Mouse (Mus musculus) CH12F3 (cell line): ENCODE measurements around the gene Haao.
"Not testable (repeated sequence)": the region's sequence is repeated elsewhere in the genome, so short reads cannot be mapped to it uniquely, and the experiment has no call there.

Experiments
- in situ Hi-C: fragments of 300-500 bp; cut with MboI; formaldehyde crosslinking; loops from 2 replicates; pipeline ENCODE4 v1.14.3; 2020; ENCODE audit warnings: low sequenced_read_pairs

Haao gene

DNA sequence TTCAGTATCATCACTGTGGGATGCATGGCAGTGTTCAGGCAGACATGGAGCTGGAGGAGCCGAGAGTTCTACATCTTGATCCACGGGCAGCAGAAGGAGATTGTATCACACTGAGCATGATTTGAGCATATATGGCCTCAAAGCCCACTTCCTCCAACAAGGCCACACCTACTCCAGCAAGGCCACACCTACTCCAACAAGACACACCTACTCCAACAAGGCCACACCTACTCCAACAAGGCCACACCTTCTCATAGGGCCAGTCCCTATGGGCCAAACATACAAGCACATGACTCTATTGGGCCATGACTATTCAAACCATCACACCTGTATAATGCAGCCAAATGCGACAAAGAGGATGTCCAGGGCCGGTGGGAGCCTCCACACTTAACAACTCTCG is 23.6 kb upstream of the Haao start:
- in situ Hi-C loops, result no loop called here

DNA sequence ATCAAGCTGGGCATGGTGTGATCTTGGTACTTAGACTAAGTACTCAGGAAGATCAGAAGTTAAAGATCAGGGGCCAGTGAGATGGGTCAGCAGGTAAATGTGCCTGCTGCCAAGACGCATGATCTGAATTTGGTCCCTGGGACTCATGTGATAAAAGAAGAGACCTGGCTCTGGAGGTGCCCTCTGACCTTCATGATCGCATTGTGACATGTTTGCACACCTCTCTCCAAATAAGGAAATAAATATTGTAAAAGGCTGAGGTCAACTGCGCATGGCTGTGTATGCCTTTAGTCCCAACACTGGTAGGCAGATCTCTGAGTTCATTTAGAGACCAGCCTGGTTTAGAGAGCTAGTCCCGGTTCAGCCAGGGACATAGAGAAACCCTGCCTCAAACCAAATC is 22.6 kb upstream of the Haao start:
- in situ Hi-C loops, result no loop called here

DNA sequence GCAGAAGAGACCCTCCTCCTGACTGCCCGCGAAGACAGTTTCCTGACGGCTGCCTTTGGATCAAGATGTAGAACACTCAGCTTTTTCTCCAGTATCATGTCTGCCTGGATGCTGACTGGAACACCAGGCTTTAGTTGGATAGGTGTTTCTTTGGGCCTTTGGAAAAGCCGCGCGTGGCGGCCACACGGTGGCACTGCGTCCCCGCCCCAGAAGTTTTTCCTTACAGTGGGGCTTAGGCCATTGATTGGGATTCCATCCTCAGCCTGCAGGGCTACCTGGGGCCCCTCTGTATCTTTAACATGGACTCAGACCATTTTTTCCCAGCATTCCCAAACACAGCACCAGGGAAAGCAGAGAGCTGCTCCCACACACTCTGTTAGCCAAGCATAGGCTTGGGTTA is 18.8 kb upstream of the Haao start:
- in situ Hi-C loops, result no loop called here

DNA sequence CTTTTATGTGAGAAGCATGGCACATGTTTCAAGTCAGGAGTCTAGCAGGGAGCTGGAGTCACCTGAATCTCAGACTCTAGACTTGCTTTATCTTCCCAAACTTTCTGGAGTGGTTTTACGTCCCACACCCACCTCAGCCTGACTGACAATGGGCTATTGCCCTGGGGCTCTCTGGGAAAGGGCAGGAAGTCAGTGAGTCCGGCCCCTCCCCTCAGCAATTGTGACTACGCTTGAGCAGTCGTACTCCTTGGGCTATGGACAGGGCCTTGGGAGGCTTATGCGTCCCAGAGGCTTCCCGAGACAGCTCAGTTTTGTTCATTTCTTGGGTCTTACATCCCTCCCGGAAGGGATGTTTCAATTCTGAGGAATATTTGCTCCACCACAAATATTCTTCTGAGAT is 17.6 kb upstream of the Haao start:
- in situ Hi-C loops, result no loop called here

- in situ Hi-C loops, result no loop called here
Observed at GRCm38 (mm10) chr17:83862134-83862881, 14.5 kb upstream of the Haao start.

DNA sequence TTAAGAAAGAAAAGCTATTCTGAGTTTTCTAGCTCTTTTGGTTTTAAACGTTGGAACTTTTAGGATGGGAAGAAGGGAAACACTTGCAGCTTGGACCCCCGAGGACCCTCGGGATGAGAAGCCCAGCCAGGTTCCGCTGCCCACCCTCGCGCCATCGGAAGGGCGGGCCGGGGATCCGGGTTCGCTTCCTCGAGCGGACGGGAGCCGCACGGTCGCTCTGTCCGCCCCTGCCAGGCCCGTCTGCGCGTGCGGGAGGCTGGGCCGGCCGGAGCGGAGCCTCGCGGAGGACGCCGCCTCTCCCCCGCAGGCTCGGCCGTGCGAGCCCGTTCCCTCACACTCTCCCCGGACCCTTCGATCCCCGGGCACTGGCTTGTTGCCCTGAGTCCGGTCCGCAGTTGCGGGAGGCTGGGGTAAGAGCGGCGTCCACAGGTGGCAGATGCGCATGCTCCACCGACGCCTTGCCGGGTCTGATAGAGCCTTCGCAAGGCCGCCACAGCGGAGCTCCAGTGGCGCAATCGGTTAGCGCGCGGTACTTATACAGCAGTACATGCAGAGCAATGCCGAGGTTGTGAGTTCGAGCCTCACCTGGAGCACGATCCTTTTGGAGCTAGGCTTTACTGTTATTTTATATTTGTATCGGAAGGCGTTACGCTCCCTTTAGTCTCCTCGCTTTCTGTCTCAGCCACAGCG is 13.8 kb upstream of the Haao start:
- in situ Hi-C loops, result no loop called here

GRCm38 (mm10) chr17:83860968-83861367 is 13.2 kb upstream of the Haao start:
- in situ Hi-C loops, result not testable (repeated sequence)

DNA sequence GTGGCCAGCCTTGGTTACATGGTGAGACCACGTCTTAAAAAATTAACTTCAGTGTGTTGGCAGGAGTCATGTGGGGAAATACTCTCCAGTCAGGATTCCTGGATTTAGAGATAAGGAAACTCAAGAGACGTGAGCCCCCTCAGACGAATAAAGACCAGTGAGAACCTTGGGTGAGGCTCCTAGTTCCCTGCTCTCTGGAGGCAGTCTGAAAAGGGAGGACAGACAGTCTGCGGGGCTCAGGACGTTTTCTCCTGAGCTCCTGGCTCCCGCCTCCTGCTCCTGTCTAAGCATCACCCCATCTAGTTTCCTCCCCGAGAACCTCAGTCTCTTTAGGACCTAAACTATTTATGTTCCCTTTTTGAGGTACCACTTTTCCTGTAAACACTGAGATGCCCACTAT is 12.5 kb upstream of the Haao start:
- in situ Hi-C loops, result no loop called here

- in situ Hi-C loops, result loop anchor here (10.0 kb wide), 2 partner anchors 215 to 585 kb away; no protein-coding TSS in a partner anchor
Observed at GRCm38 (mm10) chr17:83859639-83860038, 11.9 kb upstream of the Haao start.

DNA sequence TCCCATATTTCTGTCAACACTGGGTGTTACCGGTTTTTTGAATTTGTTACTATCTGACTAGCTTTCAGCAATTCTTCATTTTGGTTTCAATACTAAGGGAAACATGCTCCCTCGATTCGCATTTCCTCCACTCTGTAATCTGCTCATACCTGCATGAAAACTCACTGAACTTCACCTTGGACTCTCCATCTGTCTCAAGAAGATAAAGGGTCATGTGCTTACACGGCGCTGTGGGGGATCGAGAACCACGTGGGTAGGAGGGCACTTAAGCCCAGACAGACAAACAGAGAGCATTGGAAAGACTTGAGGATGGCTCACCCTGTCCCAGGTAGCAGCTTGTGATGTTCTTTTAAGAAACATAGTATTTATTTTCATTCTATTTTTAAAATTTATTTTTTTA is 10.7 kb upstream of the Haao start:
- in situ Hi-C loops, result loop anchor here (10.0 kb wide), 2 partner anchors 214 to 584 kb away; no protein-coding TSS in a partner anchor

GRCm38 (mm10) chr17:83854284-83854918 is 6.6 kb upstream of the Haao start:
- in situ Hi-C loops, result loop anchor here (10.0 kb wide), 2 partner anchors 210 to 580 kb away; no protein-coding TSS in a partner anchor

- in situ Hi-C loops, result loop anchor here (10.0 kb wide), 2 partner anchors 209 to 579 kb away; no protein-coding TSS in a partner anchor
Observed at GRCm38 (mm10) chr17:83853831-83854230, 6.1 kb upstream of the Haao start.

DNA sequence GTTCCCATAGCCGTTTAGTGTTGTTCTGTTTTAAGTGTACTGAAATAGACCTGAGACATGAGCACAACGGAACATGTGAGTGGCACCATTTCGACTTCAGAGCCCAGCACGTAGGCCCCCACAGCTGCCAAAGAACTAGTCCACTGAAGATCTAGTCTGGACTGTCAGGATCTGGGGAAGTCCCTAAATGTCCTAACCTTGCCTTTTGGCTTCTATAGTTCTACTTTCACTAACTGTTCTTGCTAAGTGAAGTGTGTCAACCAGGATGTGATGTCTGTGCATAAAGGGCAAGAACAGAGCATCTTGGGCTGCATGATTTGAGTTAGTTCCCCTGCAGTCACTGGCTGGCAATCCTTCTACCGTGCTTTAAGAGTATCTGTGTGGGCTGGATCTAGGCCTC is 3.1 kb upstream of the Haao start:
- in situ Hi-C loops, result loop anchor here (10.0 kb wide), 2 partner anchors 206 to 576 kb away; no protein-coding TSS in a partner anchor

- in situ Hi-C loops, result loop anchor here (10.0 kb wide), 2 partner anchors 206 to 576 kb away; no protein-coding TSS in a partner anchor
Observed at GRCm38 (mm10) chr17:83850458-83850857, 2.7 kb upstream of the Haao start.

GRCm38 (mm10) chr17:83849717-83850116 is 2.0 kb upstream of the Haao start:
- in situ Hi-C loops, result loop anchor here (10.0 kb wide), 2 partner anchors 205 to 575 kb away; no protein-coding TSS in a partner anchor

DNA sequence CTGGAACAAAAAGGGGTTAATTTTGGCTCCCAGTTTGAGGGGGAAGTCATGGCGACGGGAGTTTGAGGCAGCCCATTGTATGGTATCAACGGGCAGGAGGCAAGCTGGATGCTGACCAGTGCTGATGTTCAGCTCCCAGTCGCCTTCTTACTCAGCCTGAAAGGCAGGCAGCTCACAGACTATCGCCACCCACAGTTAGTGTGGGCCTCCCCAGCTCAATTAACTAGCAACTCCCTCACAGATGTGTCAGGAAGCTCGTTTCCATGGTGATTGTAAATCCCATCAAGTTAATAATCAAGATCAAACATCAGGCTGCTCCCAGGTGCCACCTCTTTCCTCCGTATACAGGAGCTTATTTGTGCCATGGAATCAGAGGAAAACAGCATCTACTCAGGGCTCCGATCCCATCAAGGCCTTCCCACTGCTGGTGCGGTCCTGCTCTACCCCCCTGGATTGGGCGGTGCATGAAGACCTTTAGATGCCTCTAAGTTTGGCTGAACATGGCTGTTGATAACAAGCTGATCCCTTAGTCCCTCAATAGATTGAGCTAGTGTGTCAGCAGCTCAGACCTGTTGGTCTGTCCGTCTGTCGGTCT is 1.4 kb upstream of the Haao start:
- in situ Hi-C loops, result no loop called here

- in situ Hi-C loops, result no loop called here
Observed at GRCm38 (mm10) chr17:83848482-83848881, 719 bp upstream of the Haao start.

- in situ Hi-C loops, result no loop called here
Observed at GRCm38 (mm10) chr17:83847100-83847499, 663 bp downstream of the Haao start.

DNA sequence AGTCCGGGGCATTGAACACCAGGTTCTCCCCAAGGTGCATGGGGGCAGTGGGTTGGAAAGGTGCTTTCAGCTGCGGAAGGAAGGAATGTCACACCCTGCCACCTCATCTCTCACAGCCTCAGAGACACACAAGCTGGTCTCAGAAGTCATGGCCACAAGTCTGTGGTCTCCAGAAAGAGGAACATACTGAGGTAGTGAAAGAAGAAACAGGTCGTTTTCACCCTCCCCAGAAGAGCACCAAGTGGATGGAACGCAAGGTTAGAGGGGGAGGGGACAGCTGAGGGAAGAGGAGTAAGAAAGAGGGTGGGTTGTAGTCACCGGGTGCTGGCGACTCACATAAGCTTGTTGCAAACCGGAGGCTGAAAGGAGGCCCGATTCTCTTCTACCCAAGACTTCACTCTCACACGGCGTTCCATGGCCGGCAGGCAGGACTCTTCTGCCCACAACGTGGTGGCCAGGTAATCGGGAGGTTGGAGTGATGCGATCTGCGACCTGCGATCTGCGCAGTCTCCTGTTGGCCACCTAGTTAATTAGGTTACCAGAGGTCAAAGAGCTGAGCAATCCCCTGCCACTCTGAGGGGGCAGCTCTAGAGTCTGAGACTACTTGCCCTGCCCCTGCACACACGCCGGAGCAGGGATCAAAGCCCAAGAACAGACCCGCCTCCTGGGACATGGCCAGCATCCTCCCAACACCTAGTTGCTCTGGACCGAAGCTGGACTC is 1.3 kb downstream of the Haao start:
- in situ Hi-C loops, result no loop called here

GRCm38 (mm10) chr17:83845538-83845937 is 2.2 kb downstream of the Haao start:
- in situ Hi-C loops, result no loop called here
